Mouse (Mus musculus): Measurements from ENCODE around the gene Cd3g. TPM values are rescaled to one million over a fixed set of nuclear protein-coding genes. Genes with fewer than 3 reads are reported as not detected.

The Cd3g gene
- not detected in 2 replicates for polyA plus RNA-seq (2016; fragmentation: Nextera tagmentation; extraction: Ambion mirVana)

DNA sequence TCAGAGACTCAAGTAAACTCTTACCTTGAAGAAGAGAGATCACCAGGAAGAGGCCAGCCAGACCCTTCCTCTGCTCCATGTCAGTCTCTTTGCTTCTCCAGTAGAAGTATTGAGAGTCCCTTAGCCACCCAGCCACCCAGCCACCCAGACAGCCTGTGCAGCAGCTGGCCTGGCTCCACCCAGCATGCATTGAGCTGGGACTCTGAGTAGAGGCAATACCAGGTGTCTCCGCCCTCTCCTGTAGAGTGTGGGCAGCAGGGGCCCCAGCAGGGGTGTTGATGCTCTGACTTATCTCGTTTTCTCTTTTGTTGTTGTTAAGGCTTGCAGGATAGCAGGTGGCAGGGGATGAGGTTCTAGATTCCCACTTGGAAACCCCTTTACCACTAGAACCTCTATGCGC is at the start of gene Cd3g:
Gene Cd3g (minus strand): TSS at position 190 of the 400 bp plus-strand sequence.
- no peaks in the 10 kb centered on the region for H3K36me3 ChIP-seq
- H3K4me3 ChIP-seq, result no peak within 1 kb of the TSS
- H3K4me2 ChIP-seq, result no peak within 1 kb of the TSS
- H3K27me3 ChIP-seq (replicated peaks), result peaks cover 38% of the 10 kb centered on the region
- peaks cover 9% of the 10 kb centered on the region for H3K4me1 ChIP-seq
- WGBS (ENCODE audit: insufficient replicate concordance), result 45% methylated on average over 3 of the region's 3 CpGs
- H3K27ac ChIP-seq, result no peak within 1 kb of the TSS
- peak; percentile 77 for ATAC-seq
- H3K9me3 ChIP-seq (replicated peaks), result no peaks in the 10 kb centered on the region
- H3K9ac ChIP-seq, result no peak within 1 kb of the TSS

DNA sequence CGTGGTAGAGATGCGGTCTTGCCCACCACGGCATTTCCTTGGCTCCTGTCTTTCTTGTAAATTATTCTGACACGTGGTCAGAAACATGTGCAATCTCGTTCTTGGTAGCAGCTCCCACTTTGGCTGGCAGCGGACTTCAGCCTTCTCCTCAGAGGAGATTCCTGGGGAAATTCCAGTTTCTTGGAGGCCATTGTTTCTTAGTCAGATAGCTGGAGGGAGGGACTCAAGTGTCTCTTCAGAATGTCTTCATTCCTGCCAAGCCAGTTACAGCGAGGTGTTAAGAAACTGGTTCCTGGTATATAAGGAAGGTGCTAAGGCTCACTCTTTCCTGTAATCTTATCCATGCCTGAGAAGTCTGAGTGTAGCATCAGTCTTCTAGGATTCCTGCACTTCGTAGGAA is 47.1 kb upstream of the Cd3g start:
- no peak overlapping the region for H3K4me2 ChIP-seq
- H3K4me1 ChIP-seq, result no peaks in the 10 kb centered on the region
- no peak for ATAC-seq
- WGBS (ENCODE audit: insufficient replicate concordance), result 46% methylated on average over 8 of the region's 8 CpGs
- H3K36me3 ChIP-seq, result no peaks in the 10 kb centered on the region
- H3K27ac ChIP-seq, result no peak overlapping the region
- H3K4me3 ChIP-seq, result no peak overlapping the region
- no peak overlapping the region for H3K9ac ChIP-seq
- no peaks in the 10 kb centered on the region for H3K9me3 ChIP-seq (replicated peaks)
- peaks cover 62% of the 10 kb centered on the region for H3K27me3 ChIP-seq (replicated peaks)

DNA sequence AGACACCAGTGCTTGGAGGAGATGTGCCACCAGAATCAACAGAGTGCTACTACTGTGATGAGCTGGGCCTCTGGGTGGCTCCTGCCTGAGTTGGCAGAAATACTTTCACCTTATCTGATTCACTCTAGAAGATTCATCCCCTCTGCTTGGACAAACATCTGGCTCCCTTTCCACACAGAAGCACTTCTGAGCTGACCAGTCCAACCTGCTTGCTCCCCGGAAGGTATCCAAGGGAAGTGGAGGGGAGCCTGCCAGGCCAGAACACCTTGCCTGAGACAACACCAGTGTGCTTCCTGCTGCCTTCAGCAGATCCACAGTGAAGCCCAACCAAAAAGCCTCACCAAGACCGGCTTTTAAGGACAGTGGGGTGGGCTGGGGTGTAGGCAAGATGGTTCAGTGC is 44.0 kb upstream of the Cd3g start:
- no peak overlapping the region for H3K9ac ChIP-seq
- 73% methylated on average over 2 of the region's 2 CpGs for WGBS (ENCODE audit: insufficient replicate concordance)
- H3K4me1 ChIP-seq, result no peaks in the 10 kb centered on the region
- H3K4me2 ChIP-seq, result no peak overlapping the region
- H3K4me3 ChIP-seq, result no peak overlapping the region
- H3K27me3 ChIP-seq (replicated peaks), result peaks cover 44% of the 10 kb centered on the region
- ATAC-seq, result no peak
- H3K9me3 ChIP-seq (replicated peaks), result no peaks in the 10 kb centered on the region
- no peaks in the 10 kb centered on the region for H3K36me3 ChIP-seq
- no peak overlapping the region for H3K27ac ChIP-seq

DNA sequence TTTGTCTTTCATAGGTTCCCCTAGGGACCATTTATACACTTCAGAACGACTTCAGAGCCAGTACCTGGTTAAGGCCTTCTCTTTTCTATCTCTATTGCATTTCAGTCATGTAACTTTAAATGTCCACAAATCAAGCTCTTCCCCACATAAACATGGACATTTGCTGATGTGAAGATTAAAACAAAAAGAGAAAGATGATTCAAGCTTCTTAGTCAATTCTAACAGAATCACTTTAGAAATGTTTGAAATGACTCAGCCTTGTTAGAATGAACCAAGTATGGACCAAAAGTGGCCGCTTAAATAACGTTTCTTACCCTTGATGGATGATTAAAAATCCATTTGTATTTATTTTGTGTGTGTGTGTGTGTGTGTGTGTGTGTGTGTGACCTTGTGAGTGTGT is 43.4 kb upstream of the Cd3g start:
- Histone ChIP-seq H3K27me3 (replicated peaks) (peaks cover 38% of the 10 kb centered on the region), H3K4me1 (no peaks in the 10 kb centered on the region), H3K27ac (no peak overlapping the region), H3K36me3 (no peaks in the 10 kb centered on the region), H3K4me2 (no peak overlapping the region), H3K9me3 (replicated peaks) (no peaks in the 10 kb centered on the region), H3K9ac (no peak overlapping the region), H3K4me3 (no peak overlapping the region)
- WGBS (ENCODE audit: insufficient replicate concordance), result 45% methylated on average over 3 of the region's 3 CpGs
- ATAC-seq, result no peak

DNA sequence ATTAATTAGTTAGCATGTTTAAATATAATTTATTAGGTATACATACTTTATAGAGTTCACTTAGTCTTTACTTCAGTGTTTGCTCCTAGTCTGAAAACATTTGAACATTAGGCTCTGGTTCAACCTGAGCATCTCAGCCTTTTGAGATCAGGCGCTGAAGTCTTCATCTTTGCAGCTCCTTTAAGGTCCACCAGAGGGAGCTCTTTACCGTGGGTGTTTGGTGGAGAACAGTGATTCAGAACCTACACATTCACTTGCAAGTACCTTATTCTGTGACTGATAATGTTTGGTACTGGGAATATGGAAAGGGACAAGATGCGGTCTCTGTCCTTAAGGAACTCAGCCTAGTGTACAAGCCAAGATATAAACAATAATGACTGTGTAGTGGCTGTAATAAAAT is 42.6 kb upstream of the Cd3g start:
- Histone ChIP-seq H3K4me2 (no peak overlapping the region), H3K9me3 (replicated peaks) (no peaks in the 10 kb centered on the region), H3K27me3 (replicated peaks) (peaks cover 30% of the 10 kb centered on the region), H3K27ac (no peak overlapping the region), H3K4me1 (no peaks in the 10 kb centered on the region), H3K4me3 (no peak overlapping the region), H3K36me3 (no peaks in the 10 kb centered on the region), H3K9ac (no peak overlapping the region)
- 9% methylated on average over 3 of the region's 3 CpGs for WGBS (ENCODE audit: insufficient replicate concordance)
- ATAC-seq, result no peak

DNA sequence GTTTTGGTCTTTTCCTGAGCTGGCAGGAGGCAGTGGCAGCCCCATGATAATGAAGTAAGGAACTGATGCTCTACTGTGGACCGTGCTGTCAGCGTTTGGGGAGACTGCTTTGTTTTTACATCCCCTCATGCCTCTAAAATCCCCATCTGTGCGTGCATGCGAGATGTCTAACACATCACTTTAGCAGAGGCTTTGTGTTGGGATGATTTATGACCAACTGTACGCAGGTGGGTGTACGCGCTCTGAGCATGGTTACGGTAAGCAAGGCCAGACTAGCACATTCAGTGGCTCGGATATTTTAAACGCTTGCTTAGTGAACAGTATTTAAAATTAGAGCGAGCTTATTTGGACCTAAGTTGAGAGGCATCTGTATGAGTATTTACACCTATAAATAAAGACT is 37.8 kb upstream of the Cd3g start:
- H3K36me3 ChIP-seq, result no peaks in the 10 kb centered on the region
- H3K4me2 ChIP-seq, result no peak overlapping the region
- H3K4me1 ChIP-seq, result no peaks in the 10 kb centered on the region
- WGBS (ENCODE audit: insufficient replicate concordance), result 77% methylated on average over 11 of the region's 11 CpGs
- H3K9me3 ChIP-seq (replicated peaks), result no peaks in the 10 kb centered on the region
- no peak overlapping the region for H3K4me3 ChIP-seq
- H3K27me3 ChIP-seq (replicated peaks), result no peaks in the 10 kb centered on the region; the same call in 1 of the 2 replicates
- no peak overlapping the region for H3K9ac ChIP-seq
- H3K27ac ChIP-seq, result no peak overlapping the region
- no peak for ATAC-seq

DNA sequence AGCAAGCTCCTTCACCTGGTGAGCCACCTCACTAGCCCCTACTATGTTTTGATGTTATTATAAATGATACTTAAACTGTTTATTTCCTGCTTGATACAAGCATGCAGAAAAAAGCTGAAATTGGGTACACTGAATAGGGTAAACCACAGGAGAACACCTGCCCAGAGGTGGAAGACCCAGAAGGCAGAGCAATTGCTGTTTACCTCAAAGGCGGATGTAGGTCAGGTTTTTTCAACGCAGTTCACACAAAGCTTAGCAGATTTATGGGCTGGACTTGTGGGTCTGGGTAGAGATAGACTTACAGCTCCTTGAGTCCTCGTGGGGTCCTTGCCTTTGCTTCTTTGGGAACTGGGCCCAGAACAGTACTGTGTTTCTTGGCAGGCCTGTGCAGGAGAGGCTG is 35.6 kb upstream of the Cd3g start:
- Histone ChIP-seq H3K4me2 (no peak overlapping the region), H3K4me1 (no peaks in the 10 kb centered on the region), H3K9ac (no peak overlapping the region), H3K27ac (no peak overlapping the region), H3K4me3 (no peak overlapping the region), H3K27me3 (replicated peaks) (peaks cover 12% of the 10 kb centered on the region; the same call in 1 of the 2 replicates), H3K36me3 (no peaks in the 10 kb centered on the region), H3K9me3 (replicated peaks) (no peaks in the 10 kb centered on the region)
- WGBS (ENCODE audit: insufficient replicate concordance), result 55% methylated on average over 3 of the region's 3 CpGs
- no peak for ATAC-seq

DNA sequence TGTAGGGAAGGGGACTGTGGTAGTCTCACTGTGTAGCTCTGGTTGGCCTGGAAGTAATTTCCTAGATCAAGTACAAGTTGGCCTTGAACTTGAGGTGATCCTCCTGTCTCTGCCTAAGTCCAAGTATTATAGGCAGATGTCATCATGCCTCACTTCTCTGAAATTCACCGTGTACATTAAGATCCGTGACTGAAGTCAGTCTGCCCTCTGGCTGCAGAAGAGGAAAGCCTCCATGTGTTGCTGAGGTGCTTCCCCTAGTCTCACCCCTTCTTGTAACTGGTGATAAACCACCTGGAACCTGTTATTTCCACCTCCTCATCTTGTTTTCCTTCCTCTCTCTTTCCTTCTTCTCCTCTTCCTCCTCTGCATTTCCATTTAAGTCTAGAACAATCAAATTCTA is 34.6 kb upstream of the Cd3g start:
- Histone ChIP-seq H3K36me3 (no peaks in the 10 kb centered on the region), H3K9me3 (replicated peaks) (no peaks in the 10 kb centered on the region), H3K4me1 (no peaks in the 10 kb centered on the region), H3K27ac (no peak overlapping the region), H3K4me3 (no peak overlapping the region), H3K9ac (no peak overlapping the region), H3K27me3 (replicated peaks) (peaks cover 16% of the 10 kb centered on the region; the same call in 1 of the 2 replicates), H3K4me2 (no peak overlapping the region)
- WGBS (ENCODE audit: insufficient replicate concordance), result 32% methylated on average over 2 of the region's 2 CpGs
- ATAC-seq, result no peak

DNA sequence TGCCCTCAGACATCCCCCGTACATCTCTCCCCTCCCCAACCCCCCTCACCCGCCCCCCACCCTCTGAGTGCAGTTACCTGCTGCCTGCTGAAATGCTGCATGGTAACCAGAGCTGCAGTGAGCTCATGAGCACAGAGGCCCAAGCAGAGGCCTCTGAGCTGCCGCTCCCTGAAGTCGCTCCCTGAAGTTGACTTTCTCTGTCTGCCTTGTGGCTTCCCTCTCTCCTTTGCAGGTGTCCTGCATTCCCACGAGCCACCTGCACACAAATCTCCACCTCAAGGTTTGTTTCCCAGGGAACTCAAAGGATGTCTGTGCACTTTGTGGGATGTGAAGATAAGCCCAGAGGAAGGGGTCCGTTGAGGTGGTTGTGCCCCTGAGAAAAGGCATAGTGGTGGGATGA is 31.1 kb upstream of the Cd3g start:
- Histone ChIP-seq H3K4me1 (no peaks in the 10 kb centered on the region), H3K27ac (no peak overlapping the region), H3K9me3 (replicated peaks) (no peaks in the 10 kb centered on the region), H3K27me3 (replicated peaks) (peaks cover 23% of the 10 kb centered on the region; the same call in 1 of the 2 replicates), H3K4me3 (no peak overlapping the region), H3K36me3 (no peaks in the 10 kb centered on the region), H3K4me2 (no peak overlapping the region), H3K9ac (no peak overlapping the region)
- no peak for ATAC-seq
- WGBS (ENCODE audit: insufficient replicate concordance), result 28% methylated on average over 6 of the region's 6 CpGs

DNA sequence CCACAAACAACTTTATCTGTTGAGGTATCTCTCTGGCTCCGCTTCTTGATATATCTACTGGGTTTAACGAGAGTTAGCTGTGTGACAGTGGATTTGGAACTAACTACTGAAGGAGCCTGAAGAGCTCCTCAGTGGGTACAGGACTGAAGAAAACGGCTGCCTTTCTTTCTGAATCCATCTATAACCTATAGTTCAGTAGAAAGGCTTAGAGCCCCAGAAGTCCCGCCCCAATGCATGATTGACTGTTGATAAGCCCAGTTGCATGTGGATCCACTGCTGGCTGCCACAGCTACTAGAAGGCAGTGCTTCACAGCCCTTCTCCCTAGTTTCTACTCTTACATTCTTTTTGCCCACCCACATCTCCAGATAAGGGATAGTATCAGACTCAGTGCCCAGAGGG is 30.2 kb upstream of the Cd3g start:
- Histone ChIP-seq H3K27ac (no peak overlapping the region), H3K9me3 (replicated peaks) (no peaks in the 10 kb centered on the region), H3K9ac (no peak overlapping the region), H3K4me3 (no peak overlapping the region), H3K36me3 (no peaks in the 10 kb centered on the region), H3K4me1 (no peaks in the 10 kb centered on the region), H3K27me3 (replicated peaks) (peaks cover 23% of the 10 kb centered on the region; the same call in 1 of the 2 replicates), H3K4me2 (no peak overlapping the region)
- ATAC-seq, result no peak
- WGBS (ENCODE audit: insufficient replicate concordance), result 45% methylated on average over 4 of the region's 4 CpGs

DNA sequence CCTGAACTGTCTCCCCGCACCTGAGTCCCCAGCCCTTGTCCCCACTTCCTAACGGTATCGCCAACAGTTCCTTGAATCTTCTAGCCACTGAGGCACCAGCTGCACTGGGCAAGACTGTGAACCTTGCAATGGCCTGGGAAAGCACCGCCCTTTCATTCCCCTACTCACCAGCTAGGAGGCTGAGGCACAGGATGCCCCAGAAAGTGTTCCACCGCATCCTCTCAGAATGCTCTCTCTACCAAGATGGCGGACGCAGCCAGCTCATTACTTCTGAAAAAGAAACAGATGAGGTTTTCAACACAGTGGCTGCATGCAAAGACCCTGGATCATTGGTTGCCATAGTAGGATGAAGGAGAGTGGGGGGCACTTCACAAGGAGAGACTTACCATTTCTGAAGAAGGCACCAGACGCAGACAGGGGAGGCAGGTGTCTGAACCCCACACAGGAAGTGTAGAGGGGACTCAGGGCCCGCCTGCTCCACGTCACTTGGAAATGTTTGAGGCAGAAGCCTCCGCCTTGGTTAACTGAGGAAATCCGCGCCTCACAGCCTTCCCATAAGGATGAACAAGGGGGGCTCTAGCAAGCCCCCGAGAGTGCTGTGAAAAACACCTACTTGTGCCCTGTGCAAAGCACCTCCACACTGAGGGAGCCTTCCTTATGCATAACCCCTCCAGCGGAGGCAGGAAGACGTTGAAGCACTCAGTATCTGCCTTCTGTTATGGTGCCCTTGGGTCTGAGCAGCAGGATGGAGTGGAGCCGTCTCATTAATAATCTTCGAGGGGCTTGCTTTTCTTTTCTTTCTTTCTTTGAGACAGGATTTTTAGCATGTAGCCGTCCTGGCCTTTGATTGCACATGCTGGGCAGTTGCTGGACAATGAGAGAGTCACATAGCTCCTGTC is 29.2 kb upstream of the Cd3g start, which contains the start of gene Cd3e:
Gene Cd3e (minus strand): TSS at position 448 of the 899 bp plus-strand sequence.
- Histone ChIP-seq H3K27ac (no peak within 1 kb of the TSS), H3K36me3 (no peaks in the 10 kb centered on the region), H3K4me3 (no peak within 1 kb of the TSS), H3K4me1 (no peaks in the 10 kb centered on the region), H3K27me3 (replicated peaks) (peaks cover 25% of the 10 kb centered on the region; the same call in 1 of the 2 replicates), H3K9ac (no peak within 1 kb of the TSS), H3K9me3 (replicated peaks) (no peaks in the 10 kb centered on the region), H3K4me2 (no peak within 1 kb of the TSS)
- ATAC-seq, result no peak
- 74% methylated on average over 19 of the region's 19 CpGs for WGBS (ENCODE audit: insufficient replicate concordance)

DNA sequence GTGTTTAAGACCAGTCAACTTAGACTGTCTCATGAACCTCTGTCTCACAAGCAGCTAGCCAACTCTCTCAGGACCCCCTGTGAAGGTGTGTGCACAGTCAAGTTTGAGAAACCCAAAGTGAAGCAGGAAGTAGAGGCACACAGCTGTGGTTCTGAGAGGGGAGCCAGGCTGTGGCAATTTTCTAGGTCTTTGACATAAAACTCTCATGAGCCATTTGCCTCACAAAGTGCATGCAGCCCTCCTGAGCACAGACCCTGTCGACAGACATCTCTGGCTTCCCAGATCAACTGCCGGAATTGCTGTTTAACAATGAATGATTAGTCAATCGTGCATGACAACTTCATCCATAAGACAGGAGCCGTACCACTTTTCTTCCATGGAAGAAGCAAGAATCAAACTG is 28.1 kb upstream of the Cd3g start:
- WGBS (ENCODE audit: insufficient replicate concordance), result 73% methylated on average over 4 of the region's 4 CpGs
- H3K36me3 ChIP-seq, result no peaks in the 10 kb centered on the region
- H3K27ac ChIP-seq, result no peak overlapping the region
- H3K4me2 ChIP-seq, result no peak overlapping the region
- H3K4me1 ChIP-seq, result no peaks in the 10 kb centered on the region
- H3K4me3 ChIP-seq, result no peak overlapping the region
- H3K9me3 ChIP-seq (replicated peaks), result no peaks in the 10 kb centered on the region
- H3K27me3 ChIP-seq (replicated peaks), result peaks cover 30% of the 10 kb centered on the region; the same call in 1 of the 2 replicates
- ATAC-seq, result no peak
- no peak overlapping the region for H3K9ac ChIP-seq
